Mouse (Mus musculus): ENCODE measurements around the gene Eya3.

DNA sequence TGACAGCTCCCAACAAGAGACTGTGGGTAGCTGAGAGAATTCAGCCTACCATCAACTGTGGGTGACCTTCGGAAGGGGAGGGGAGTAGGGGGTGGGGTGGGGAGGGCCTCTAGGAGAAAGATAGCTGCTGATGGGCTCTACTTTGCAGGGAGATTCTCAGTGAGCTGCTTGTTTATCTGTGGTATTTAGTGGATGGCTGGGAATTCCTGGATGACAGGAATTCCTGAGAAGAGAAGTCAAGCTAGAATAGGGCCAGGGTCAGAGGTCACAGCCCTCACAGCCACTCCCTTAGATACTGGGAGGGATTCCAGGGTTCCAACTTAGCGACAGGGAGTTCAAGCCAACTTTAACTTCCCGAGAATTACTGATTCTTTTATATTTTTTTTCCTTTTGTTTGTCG, 44.6 kb upstream of the Eya3 start:
- no peak for TF ChIP-seq CTCF (IDR thresholded peaks at IDR 0.05; ENCODE audit: low read depth, low read length)
- TF ChIP-seq POLR2A (IDR thresholded peaks at IDR 0.05; ENCODE audit: extremely low read depth, insufficient read depth, low read length), result no peak
